Mouse (Mus musculus) megakaryocyte progenitor cell, adult 5-6 weeks (primary cell): ENCODE measurements around the gene Olfr633. TPM values are rescaled to one million over a fixed set of nuclear protein-coding genes. Genes with fewer than 3 reads are reported as not detected.
"Not testable (repeated sequence)": the region's sequence is repeated elsewhere in the genome, so short reads cannot be mapped to it uniquely, and the experiment has no call there.

ENCODE experiments used
- ATAC-seq: replicated peaks from 2 replicates; pipeline ENCODE4 v1.8.0; 2016; ENCODE audit warnings: mild to moderate bottlenecking, moderate TSS enrichment, inconsistent platforms; ENCODE audit not compliant: poor library complexity
- total RNA-seq, 2 experiments: library from RNA; stranded (forward) in 1 of 2; stranded (reverse) in 1 of 2; fragments of 157-497, 149-512 nt in 1 of 2; fragments of 200-1000 nt in 1 of 2; gene quantifications; 2 replicates each; pipeline versions ENCODE4 v1.2.3 to v1.2.4; 2015 to 2017

Olfr633 gene
- total RNA-seq (2015): not detected in 2 replicates
- not detected in 2 replicates for total RNA-seq (2017)

- no peak for ATAC-seq
Observed at GRCm38 (mm10) chr7:103944137-103944536, at the start of gene Olfr633. Gene Olfr633 (plus strand): TSS chr7:103944437.

GRCm38 (mm10) chr7:103903187-103903586 lies 41.0 kb upstream of the Olfr633 start, which contains the start of gene Olfr65:
Gene Olfr65 (plus strand): TSS chr7:103903487.
- ATAC-seq: no peak

- peak; percentile 90 for ATAC-seq
Observed at GRCm38 (mm10) chr7:103910047-103910446, 34.2 kb upstream of the Olfr633 start.

GRCm38 (mm10) chr7:103912969-103913511 lies 31.2 kb upstream of the Olfr633 start:
- ATAC-seq: peak; percentile 74

- peak; percentile 62 for ATAC-seq
Observed at GRCm38 (mm10) chr7:103915338-103915737, 28.9 kb upstream of the Olfr633 start.

DNA sequence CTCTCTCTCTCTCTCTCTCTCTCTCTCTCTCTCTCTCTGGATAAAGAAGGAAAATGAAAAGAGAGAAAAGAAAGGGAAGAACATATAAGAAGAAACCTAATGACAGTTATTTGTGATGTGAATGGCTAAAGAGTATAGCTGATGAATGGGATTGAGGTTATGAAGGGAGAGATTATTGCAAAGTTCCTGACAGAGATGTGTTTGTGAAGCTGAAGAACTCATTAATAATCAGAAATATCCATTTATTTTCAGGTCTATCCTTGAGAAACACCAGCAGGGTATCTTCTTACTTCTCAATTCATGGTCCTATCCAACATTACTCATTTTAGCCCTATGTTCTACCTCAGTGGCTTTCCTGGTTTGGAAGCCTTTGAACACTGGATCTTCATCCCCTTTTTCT lies 15.7 kb upstream of the Olfr633 start, which contains the start of gene Olfr631:
Gene Olfr631, plus strand, starts transcription at position 301 of the 400 bp plus-strand sequence.
- ATAC-seq: no peak

- no peak for ATAC-seq
Observed at GRCm38 (mm10) chr7:103934264-103934663, 10.0 kb upstream of the Olfr633 start, which contains the start of gene Olfr632. Gene Olfr632 (plus strand): TSS chr7:103934347.

GRCm38 (mm10) chr7:103942730-103943129 lies 1.5 kb upstream of the Olfr633 start:
- peak; percentile 100 for ATAC-seq

GRCm38 (mm10) chr7:103966873-103967272 lies 22.6 kb downstream of the Olfr633 start:
- not testable (repeated sequence) for ATAC-seq

DNA sequence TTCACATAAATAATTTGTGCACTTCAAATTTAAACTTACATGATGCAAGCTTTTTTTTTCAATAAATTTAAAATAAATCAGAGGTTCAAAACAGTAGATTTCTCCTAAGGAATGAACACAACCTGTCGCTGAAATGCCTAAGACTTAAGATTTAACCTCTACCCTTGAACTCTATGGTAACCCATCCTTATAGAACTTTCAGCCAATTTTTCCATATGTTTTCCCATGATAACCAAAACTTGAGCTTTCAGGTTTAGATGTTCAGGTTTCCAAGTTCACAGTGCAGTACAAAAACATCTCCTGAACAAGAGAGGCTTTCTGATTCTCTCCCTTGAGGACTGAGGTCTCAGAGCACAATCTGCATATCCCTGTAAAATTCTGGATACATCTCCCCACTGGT lies 26.6 kb downstream of the Olfr633 start, which contains the start of gene Olfr635:
Gene Olfr635, plus strand, starts transcription at position 301 of the 400 bp plus-strand sequence.
- no peak for ATAC-seq

DNA sequence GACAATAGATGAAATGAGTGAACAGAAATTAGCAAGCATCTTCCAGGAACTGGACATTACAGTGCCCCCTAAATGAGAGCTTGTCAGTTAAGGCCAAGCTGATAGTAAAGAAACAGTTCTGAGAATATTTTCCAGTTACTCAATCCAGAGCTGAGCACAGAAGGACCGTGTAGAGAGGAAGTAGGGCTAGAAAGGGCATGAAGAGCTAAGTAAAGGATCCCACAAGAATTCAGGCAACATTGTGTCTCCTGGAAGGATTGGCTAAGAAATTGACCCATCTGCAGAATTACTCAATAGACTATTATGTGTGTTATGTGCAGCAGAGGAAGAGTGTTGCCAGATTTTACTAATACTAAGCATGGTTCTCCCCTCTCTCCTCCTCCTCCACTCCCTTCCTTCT lies 27.5 kb downstream of the Olfr633 start:
- peak; percentile 96 for ATAC-seq

DNA sequence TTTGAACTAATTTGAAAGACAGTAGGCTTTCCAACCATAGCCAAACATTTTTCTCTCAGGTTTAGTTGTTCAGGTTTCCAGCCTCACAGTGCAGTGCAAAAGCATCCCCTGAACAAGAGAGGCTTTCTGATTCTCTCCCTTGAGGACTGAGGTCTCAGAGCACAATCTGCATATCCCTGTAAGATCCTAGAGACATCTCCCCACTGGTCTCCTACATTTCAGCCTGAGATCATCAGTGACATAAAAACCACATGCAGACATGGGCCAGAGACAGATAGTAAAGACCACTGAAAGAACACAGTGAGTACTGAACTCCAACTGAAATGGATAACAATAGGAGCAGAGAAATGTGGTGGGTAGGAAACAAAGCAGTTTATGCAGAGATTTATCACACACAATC lies 54.2 kb downstream of the Olfr633 start, which contains the start of gene Olfr638:
Gene Olfr638, plus strand, starts transcription at position 301 of the 400 bp plus-strand sequence.
- no peak for ATAC-seq

Other genes starting within 250 kb of the Olfr633 start
Only the 30 nearest of the 33 such genes appear.
- gene Olfr628, start 214.1 kb upstream of the Olfr633 start, total RNA-seq (2015): not detected in 2 replicates
- gene Olfr628, start 214.1 kb upstream of the Olfr633 start, total RNA-seq (2017): not detected in 2 replicates
- gene Olfr629, start 199.5 kb upstream of the Olfr633 start, total RNA-seq (2015): not detected in 2 replicates
- gene Olfr629, start 199.5 kb upstream of the Olfr633 start, total RNA-seq (2017): not detected in 2 replicates
- gene Olfr630, start 187.1 kb upstream of the Olfr633 start, total RNA-seq (2015): not detected in 2 replicates
- not detected in 2 replicates for gene Olfr630, start 187.1 kb upstream of the Olfr633 start, total RNA-seq (2017)
- gene Olfr69, start 172.8 kb upstream of the Olfr633 start, total RNA-seq (2015): not detected in 2 replicates
- not detected in 2 replicates for gene Olfr69, start 172.8 kb upstream of the Olfr633 start, total RNA-seq (2017)
- not detected in 2 replicates for gene Olfr68, start 164.7 kb upstream of the Olfr633 start, total RNA-seq (2015)
- gene Olfr68, start 164.7 kb upstream of the Olfr633 start, total RNA-seq (2017): not detected in 2 replicates
- not detected in 2 replicates for gene Olfr67, start 152.6 kb upstream of the Olfr633 start, total RNA-seq (2015)
- not detected in 2 replicates for gene Olfr67, start 152.6 kb upstream of the Olfr633 start, total RNA-seq (2017)
- gene Hbb-bt, start 130.4 kb upstream of the Olfr633 start, total RNA-seq (2015): 16.9 and 36.5 TPM in 2 replicates
- 0.71 and 3.5 TPM in 2 replicates for gene Hbb-bt, start 130.4 kb upstream of the Olfr633 start, total RNA-seq (2017)
- gene Hbb-bs, start 116.3 kb upstream of the Olfr633 start, total RNA-seq (2015): 25.1 and 66.9 TPM in 2 replicates
- 7.5 and 24.0 TPM in 2 replicates for gene Hbb-bs, start 116.3 kb upstream of the Olfr633 start, total RNA-seq (2017)
- gene Hbb-bh2, start 103.9 kb upstream of the Olfr633 start, total RNA-seq (2015): not detected in 2 replicates
- gene Hbb-bh2, start 103.9 kb upstream of the Olfr633 start, total RNA-seq (2017): not detected in 2 replicates
- not detected in 2 replicates for gene Hbb-bh1, start 101.3 kb upstream of the Olfr633 start, total RNA-seq (2015)
- not detected in 2 replicates for gene Hbb-bh1, start 101.3 kb upstream of the Olfr633 start, total RNA-seq (2017)
- gene Hbb-y, start 91.2 kb upstream of the Olfr633 start, total RNA-seq (2015): not detected in 2 replicates
- not detected in 2 replicates for gene Hbb-y, start 91.2 kb upstream of the Olfr633 start, total RNA-seq (2017)
- gene Olfr66, start 58.2 kb upstream of the Olfr633 start, total RNA-seq (2015): not detected in 2 replicates
- not detected in 2 replicates for gene Olfr66, start 58.2 kb upstream of the Olfr633 start, total RNA-seq (2017)
- gene Olfr64, start 50.0 kb upstream of the Olfr633 start, total RNA-seq (2015): not detected in 2 replicates
- not detected in 2 replicates for gene Olfr64, start 50.0 kb upstream of the Olfr633 start, total RNA-seq (2017)
- gene Olfr65, start 41.0 kb upstream of the Olfr633 start, total RNA-seq (2015): not detected in 2 replicates
- gene Olfr65, start 41.0 kb upstream of the Olfr633 start, total RNA-seq (2017): not detected in 2 replicates
- gene Olfr631, start 15.6 kb upstream of the Olfr633 start, total RNA-seq (2015): not detected in 2 replicates
- not detected in 2 replicates for gene Olfr631, start 15.6 kb upstream of the Olfr633 start, total RNA-seq (2017)
- not detected in 2 replicates for gene Olfr632, start 10.1 kb upstream of the Olfr633 start, total RNA-seq (2015)
- gene Olfr632, start 10.1 kb upstream of the Olfr633 start, total RNA-seq (2017): not detected in 2 replicates
- not detected in 2 replicates for gene Olfr635, start 26.7 kb downstream of the Olfr633 start, total RNA-seq (2015)
- gene Olfr635, start 26.7 kb downstream of the Olfr633 start, total RNA-seq (2017): not detected in 2 replicates
- gene Olfr638, start 54.3 kb downstream of the Olfr633 start, total RNA-seq (2015): not detected in 2 replicates
- gene Olfr638, start 54.3 kb downstream of the Olfr633 start, total RNA-seq (2017): not detected in 2 replicates
- gene Olfr639, start 72.9 kb downstream of the Olfr633 start, total RNA-seq (2015): 0.02 TPM in 1 of 2 replicates, not detected in the other
- not detected in 2 replicates for gene Olfr639, start 72.9 kb downstream of the Olfr633 start, total RNA-seq (2017)
- gene Olfr640, start 81.1 kb downstream of the Olfr633 start, total RNA-seq (2015): not detected in 2 replicates
- gene Olfr640, start 81.1 kb downstream of the Olfr633 start, total RNA-seq (2017): not detected in 2 replicates
- gene Olfr641, start 91.0 kb downstream of the Olfr633 start, total RNA-seq (2015): not detected in 2 replicates
- gene Olfr641, start 91.0 kb downstream of the Olfr633 start, total RNA-seq (2017): not detected in 2 replicates
- gene Olfr642, start 108.2 kb downstream of the Olfr633 start, total RNA-seq (2015): not detected in 2 replicates
- gene Olfr642, start 108.2 kb downstream of the Olfr633 start, total RNA-seq (2017): not detected in 2 replicates
- not detected in 2 replicates for gene 4930516K23Rik, start 117.0 kb downstream of the Olfr633 start, total RNA-seq (2015)
- gene 4930516K23Rik, start 117.0 kb downstream of the Olfr633 start, total RNA-seq (2017): not detected in 2 replicates
- not detected in 2 replicates for gene Olfr644, start 127.4 kb downstream of the Olfr633 start, total RNA-seq (2015)
- gene Olfr644, start 127.4 kb downstream of the Olfr633 start, total RNA-seq (2017): not detected in 2 replicates
- not detected in 2 replicates for gene Olfr645, start 141.0 kb downstream of the Olfr633 start, total RNA-seq (2015)
- gene Olfr645, start 141.0 kb downstream of the Olfr633 start, total RNA-seq (2017): not detected in 2 replicates
- gene Olfr646, start 160.4 kb downstream of the Olfr633 start, total RNA-seq (2015): not detected in 2 replicates
- not detected in 2 replicates for gene Olfr646, start 160.4 kb downstream of the Olfr633 start, total RNA-seq (2017)
- gene Ubqln5, start 185.4 kb downstream of the Olfr633 start, total RNA-seq (2015): not detected in 2 replicates
- gene Ubqln5, start 185.4 kb downstream of the Olfr633 start, total RNA-seq (2017): not detected in 2 replicates
- not detected in 2 replicates for gene Olfr643, start 193.0 kb downstream of the Olfr633 start, total RNA-seq (2015)
- gene Olfr643, start 193.0 kb downstream of the Olfr633 start, total RNA-seq (2017): not detected in 2 replicates
- not detected in 2 replicates for gene Ubqln3, start 198.8 kb downstream of the Olfr633 start, total RNA-seq (2015)
- gene Ubqln3, start 198.8 kb downstream of the Olfr633 start, total RNA-seq (2017): not detected in 2 replicates
- not detected in 2 replicates for gene Ubqlnl, start 206.1 kb downstream of the Olfr633 start, total RNA-seq (2015)
- gene Ubqlnl, start 206.1 kb downstream of the Olfr633 start, total RNA-seq (2017): not detected in 2 replicates